Mouse (Mus musculus) thymus, adult 2 months (tissue): ENCODE measurements around the gene Ldlrad2.

Experiments
- CTCF ChIP-seq: fragments of 200-500 bp; IDR thresholded peaks from 2 replicates; pipeline ENCODE4 v1.5.1; 2012; ENCODE audit warnings: mild to moderate bottlenecking, control low read depth, low read length, moderate library complexity, borderline replicate concordance; ENCODE audit not compliant: control insufficient read depth, poor library complexity, insufficient read depth; ENCODE audit errors: extremely low read depth
- POLR2A ChIP-seq: fragments of 200-500 bp; IDR thresholded peaks from 2 replicates; pipeline ENCODE4 v1.6.1; 2012; ENCODE audit warnings: mild to moderate bottlenecking, low read length, control low read depth, moderate library complexity; ENCODE audit not compliant: control insufficient read depth, poor library complexity, insufficient read depth; ENCODE audit errors: extremely low read depth

- TF ChIP-seq CTCF, result no peak
- no peak for TF ChIP-seq POLR2A
Observed at GRCm38 (mm10) chr4:137622847-137623246, 48.5 kb upstream of the Ldlrad2 start.
